Mouse (Mus musculus) embryonic fibroblast, embryonic 13.5 days (primary cell): ENCODE data around the gene Slc12a3.

Experiments used
- CTCF ChIP-seq: IDR thresholded peaks from 2 replicates; pipeline ENCODE4 v1.5.1; 2011; ENCODE audit warnings: mild to moderate bottlenecking, control low read depth, low read length, moderate library complexity, borderline replicate concordance; ENCODE audit not compliant: insufficient read depth
- POLR2A ChIP-seq: IDR thresholded peaks from 2 replicates; pipeline ENCODE4 v1.6.1; 2011; ENCODE audit warnings: low read depth, mild to moderate bottlenecking, control low read depth, low read length, moderate library complexity

DNA sequence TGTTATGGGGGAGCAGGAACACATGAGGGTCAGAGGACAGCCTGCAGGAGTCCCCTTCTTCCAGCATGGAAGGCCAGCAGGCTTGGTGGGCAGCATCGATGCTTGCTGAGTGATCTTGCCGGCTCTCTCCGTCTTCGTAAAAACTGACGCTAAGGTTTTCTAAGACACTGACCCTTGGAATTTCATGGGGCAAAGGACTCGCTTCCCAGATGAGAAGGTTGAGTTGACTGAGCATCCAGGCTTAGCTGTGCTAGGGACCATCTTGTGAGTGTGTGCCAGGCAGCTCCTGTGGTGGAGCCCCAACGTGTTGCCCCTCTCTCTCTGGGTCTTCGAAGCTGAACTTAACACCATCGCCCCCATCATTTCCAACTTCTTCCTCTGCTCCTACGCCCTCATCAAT, 13.7 kb downstream of the Slc12a3 start:
- TF ChIP-seq CTCF (no peak), POLR2A (no peak)
